Mouse (Mus musculus) urinary bladder, postnatal 14 days (tissue): ENCODE measurements around the gene Frmd4b.

Experiments
- DNase-seq: peaks from one replicate; pipeline ENCODE4 v3.0.0; 2021; ENCODE audit warnings: low spot score

The Frmd4b gene

GRCm38 (mm10) chr6:97312545-97312939 is 304.8 kb downstream of the Frmd4b start:
- no peak for DNase-seq

- peak; percentile 88 for DNase-seq
Observed at GRCm38 (mm10) chr6:97311599-97312544, 305.5 kb downstream of the Frmd4b start.

GRCm38 (mm10) chr6:97310901-97311331 is 306.4 kb downstream of the Frmd4b start:
- no peak for DNase-seq

- DNase-seq = no peak
Observed at GRCm38 (mm10) chr6:97309161-97309560, 308.2 kb downstream of the Frmd4b start.

- no peak for DNase-seq
Observed at GRCm38 (mm10) chr6:97308562-97308961, 308.8 kb downstream of the Frmd4b start.

GRCm38 (mm10) chr6:97307231-97307630 is 310.1 kb downstream of the Frmd4b start:
- DNase-seq = no peak

GRCm38 (mm10) chr6:97306351-97306750 is 311.0 kb downstream of the Frmd4b start:
- DNase-seq = no peak

- no peak for DNase-seq
Observed at GRCm38 (mm10) chr6:97305491-97305890, 311.9 kb downstream of the Frmd4b start.

GRCm38 (mm10) chr6:97305010-97305409 is 312.3 kb downstream of the Frmd4b start:
- no peak for DNase-seq

GRCm38 (mm10) chr6:97303277-97304109 is 313.8 kb downstream of the Frmd4b start:
- no peak for DNase-seq

- DNase-seq = no peak
Observed at GRCm38 (mm10) chr6:97302303-97302702, 315.0 kb downstream of the Frmd4b start.

GRCm38 (mm10) chr6:97300659-97301058 is 316.7 kb downstream of the Frmd4b start:
- DNase-seq = no peak

GRCm38 (mm10) chr6:97300180-97300579 is 317.2 kb downstream of the Frmd4b start:
- no peak for DNase-seq

GRCm38 (mm10) chr6:97297151-97297550 is 320.2 kb downstream of the Frmd4b start:
- DNase-seq = no peak

- DNase-seq = no peak
Observed at GRCm38 (mm10) chr6:97295866-97296527, 321.3 kb downstream of the Frmd4b start.

GRCm38 (mm10) chr6:97295416-97295815 is 321.9 kb downstream of the Frmd4b start:
- no peak for DNase-seq

- DNase-seq = no peak
Observed at GRCm38 (mm10) chr6:97293667-97294569, 323.4 kb downstream of the Frmd4b start.

- DNase-seq = no peak
Observed at GRCm38 (mm10) chr6:97292894-97293293, 324.4 kb downstream of the Frmd4b start.

- no peak for DNase-seq
Observed at GRCm38 (mm10) chr6:97292096-97292495, 325.2 kb downstream of the Frmd4b start.

GRCm38 (mm10) chr6:97291159-97291908 is 326.0 kb downstream of the Frmd4b start:
- DNase-seq = no peak
